Mouse (Mus musculus): ENCODE results near the gene Umodl1.

GRCm38 (mm10) chr17:31057151-31057890 lies 102.9 kb downstream of the Umodl1 start, which contains the start of gene Abcg1:
- TF ChIP-seq CTCF (IDR thresholded peaks at IDR 0.05 in 2 of 3, conservative IDR thresholded peaks at IDR 0.05 in 1 of 3; ENCODE audit: control insufficient read depth in 1 of 3, insufficient read depth in 1 of 3, low read depth in 2 of 3, low read length in 3 of 3, poor library complexity in 1 of 3, severe bottlenecking in 1 of 3) (peak in 1 of 3 experiments; percentile 25; a peak in 3 of 6 replicates), HCFC1 (IDR thresholded peaks at IDR 0.05; ENCODE audit: low read depth, low read length) (no peak), E2F4 (IDR thresholded peaks at IDR 0.05; ENCODE audit: borderline replicate concordance, low read depth, low read length) (no peak), TAL1 (IDR thresholded peaks at IDR 0.05; ENCODE audit: low read length) (no peak), ZKSCAN1 (IDR thresholded peaks at IDR 0.05; ENCODE audit: low read depth, low read length) (no peak), MAZ (IDR thresholded peaks at IDR 0.05; ENCODE audit: low read depth, low read length) (no peak), UBTF (IDR thresholded peaks at IDR 0.05; ENCODE audit: borderline replicate concordance, insufficient read depth, low read depth, low read length) (peak; percentile 59; the same call in 1 of the 2 replicates), ZC3H11A (IDR thresholded peaks at IDR 0.05; ENCODE audit: low read depth, low read length) (no peak), MYB (IDR thresholded peaks at IDR 0.05; ENCODE audit: low read depth, low read length) (no peak), POLR2A (IDR thresholded peaks at IDR 0.05; ENCODE audit: control insufficient read depth in 1 of 2, insufficient read depth in 1 of 2, low read depth in 1 of 2, low read length in 2 of 2, poor library complexity in 1 of 2) (peak in 1 of 2 experiments; percentile 57; a peak in 1 of 4 replicates)

Measured in MEL (cell line).